Comparison of ENCODE assay signal across 30 mouse cellular contexts in genomic region chr19:8831262-8831661, GRCm38 (mm10). TPM values are rescaled to one million over a fixed set of nuclear protein-coding genes. Genes with fewer than 3 reads are reported as not detected.
DNase-seq lines count a peak whose midpoint lies in the region; ATAC-seq lines count a peak whose summit lies in the region.
"Had no signal": no experiment of that assay in that cellular context is flagged by ENCODE, and none has a peak within 500 bp of the region (broad histone marks: within the 10 kb centered on the region; RNA-seq: fewer than 3 reads in every experiment).

No protein-coding gene starts in this region.

- no peak overlapping the region for H3K4me2 ChIP-seq in midbrain, embryonic 11.5 days
- H3K4me2 ChIP-seq: forebrain, embryonic 13.5 days; heart, embryonic 12.5 days; hindbrain, embryonic 12.5 days; limb, embryonic 12.5 days; liver, embryonic 13.5 days had no signal

- H3K27me3 ChIP-seq in midbrain, embryonic 11.5 days (ENCODE audit: control insufficient read depth, insufficient read depth, low read length) = no peaks in the 10 kb centered on the region
- no peaks in the 10 kb centered on the region for H3K27me3 ChIP-seq in midbrain, embryonic 10.5 days (ENCODE audit: low read depth, poor library complexity, severe bottlenecking)
- H3K27me3 ChIP-seq: forebrain, embryonic 13.5 days; heart, embryonic 12.5 days; hindbrain, embryonic 12.5 days; limb, embryonic 12.5 days; liver, embryonic 13.5 days; megakaryocyte, embryonic 14.5 days had no signal

- no peaks in the 10 kb centered on the region for H3K4me1 ChIP-seq in midbrain, embryonic 11.5 days (ENCODE audit: control insufficient read depth, insufficient read depth, low read length)
- no peaks in the 10 kb centered on the region for H3K4me1 ChIP-seq in midbrain, embryonic 10.5 days
- H3K4me1 ChIP-seq: embryonic facial prominence, embryonic 10.5 days; forebrain, embryonic 13.5 days; heart, embryonic 12.5 days; limb, embryonic 12.5 days; liver, embryonic 13.5 days had no signal

- peaks cover 45% of the 10 kb centered on the region for H3K36me3 ChIP-seq in midbrain, embryonic 11.5 days (ENCODE audit: control insufficient read depth, insufficient read depth, low read length)
- H3K36me3 ChIP-seq in midbrain, embryonic 10.5 days = peaks cover 100% of the 10 kb centered on the region

- intact Hi-C loops in gastrocnemius, postnatal 36 days (cut with DNase I) = no loop called here

- no peak overlapping the region for H3K27ac ChIP-seq in midbrain, embryonic 11.5 days (ENCODE audit: low read depth, low read length)
- H3K27ac ChIP-seq in midbrain, embryonic 10.5 days (replicated peaks) = no peak overlapping the region
- H3K27ac ChIP-seq: embryonic facial prominence, embryonic 10.5 days; forebrain, embryonic 13.5 days; hindbrain, embryonic 12.5 days; limb, embryonic 12.5 days; liver, embryonic 13.5 days had no signal

- no peak for DNase-seq in frontal cortex, adult 2 months (ENCODE audit: extremely low spot score in 1 of 2, low spot score in 1 of 2)
- peak; percentile 84 for DNase-seq in midbrain, embryonic 11.5 days (ENCODE audit: low spot score, missing footprints)
- DNase-seq in midbrain, embryonic 10.5 days (ENCODE audit: low spot score) = no peak
- DNase-seq in ZHBTc4 (ENCODE audit: low read depth, low spot score) = peak; percentile 42
- peak; percentile 15 for DNase-seq in retina, postnatal 1 day
- no peak for DNase-seq in gastrocnemius, postnatal 36 days
- no peak for DNase-seq in gastrocnemius, postnatal 4 days (ENCODE audit: low spot score in 2 of 2)
- DNase-seq: adrenal gland, postnatal 14 days; B cell, adult 2 months; cerebellum, adult 11 months; cerebellum, postnatal 36 days; heart, postnatal 14 days; kidney, adult 8-10 months; kidney, postnatal 14 days; layer of hippocampus, adult 9-11 months; liver, embryonic 13.5 days; lung, postnatal 10 days; right cerebral cortex, postnatal 4 days had no signal

- no peaks in the 10 kb centered on the region for H3K9me3 ChIP-seq in midbrain, embryonic 11.5 days (ENCODE audit: control insufficient read depth, low read length)
- H3K9me3 ChIP-seq in midbrain, embryonic 10.5 days (replicated peaks) = no peaks in the 10 kb centered on the region
- H3K9me3 ChIP-seq: embryonic facial prominence, embryonic 10.5 days; forebrain, embryonic 13.5 days; heart, embryonic 12.5 days; hindbrain, embryonic 12.5 days; limb, embryonic 12.5 days; liver, embryonic 13.5 days; megakaryocyte, embryonic 14.5 days had no signal

- no peak overlapping the region for H3K9ac ChIP-seq in midbrain, embryonic 11.5 days (ENCODE audit: low read length)
- H3K9ac ChIP-seq: forebrain, embryonic 13.5 days; heart, embryonic 12.5 days; hindbrain, embryonic 12.5 days; limb, embryonic 12.5 days; liver, embryonic 13.5 days had no signal

- H3K4me3 ChIP-seq in midbrain, embryonic 11.5 days (ENCODE audit: low read depth, low read length) = no peak overlapping the region
- H3K4me3 ChIP-seq in midbrain, embryonic 10.5 days = no peak overlapping the region
- H3K4me3 ChIP-seq: embryonic facial prominence, embryonic 10.5 days; forebrain, embryonic 13.5 days; heart, embryonic 12.5 days; hindbrain, embryonic 12.5 days; limb, embryonic 12.5 days; liver, embryonic 13.5 days; megakaryocyte, embryonic 14.5 days; myocyte had no signal

- WGBS in midbrain, embryonic 11.5 days = 88% methylated on average over 11 of the region's 11 CpGs
- WGBS in midbrain, embryonic 10.5 days = 90% methylated on average over 11 of the region's 11 CpGs

- ATAC-seq in frontal cortex, adult (ENCODE audit: low TSS enrichment) = 0 out of 2 replicates have a peak, but pooled peaks have one; percentile 43
- no peak for ATAC-seq in midbrain, embryonic 11.5 days (ENCODE audit: low FRiP score)
- ATAC-seq: activated CD4-positive, CD25-positive, alpha-beta regulatory T cell, adult 4 months had no signal

RNA-seq across cellular contexts. Expression of gene AC129217.1, which starts 1.7 kb away (rescaled TPM):
- polyA plus RNA-seq in frontal cortex, adult 2 months (2012; rRNA removed) = not detected in 2 replicates
- not detected in 2 replicates for polyA plus RNA-seq in midbrain, embryonic 11.5 days (2014; fragmentation: Nextera tagmentation; extraction: Ambion mirVana)
- not detected in 2 replicates for polyA plus RNA-seq in midbrain, embryonic 10.5 days (2016; fragmentation: Nextera tagmentation; extraction: Ambion mirVana)
- 1 to 10 TPM in 1 of 2 experiments, not detected in 1; 1.4 TPM for total RNA-seq in gastrocnemius, postnatal 36 days (2021)
- under 1 TPM in 1 of 2 experiments, not detected in 1; 0.67 TPM for total RNA-seq in gastrocnemius, postnatal 4 days (2021)
- total RNA-seq: adrenal gland, postnatal 14 days; heart, postnatal 14 days had no signal
- polyA plus RNA-seq: activated CD4-positive, CD25-positive, alpha-beta regulatory T cell, adult 4 months; embryonic facial prominence, embryonic 10.5 days; forebrain, embryonic 13.5 days; heart, embryonic 12.5 days; hindbrain, embryonic 12.5 days; intestine, embryonic 14.5 days; limb, embryonic 12.5 days; liver, embryonic 13.5 days; neural tube, embryonic 14.5 days had no signal

RNA-seq across cellular contexts. Expression of gene Bscl2, which starts 6.0 kb away (rescaled TPM):
- polyA plus RNA-seq in frontal cortex, adult 2 months (2012; rRNA removed) = 122 and 130 TPM in 2 replicates
- polyA plus RNA-seq in midbrain, embryonic 11.5 days (2014; fragmentation: Nextera tagmentation; extraction: Ambion mirVana) = 50.6 and 52.7 TPM in 2 replicates
- 55.2 and 63.4 TPM in 2 replicates for polyA plus RNA-seq in midbrain, embryonic 10.5 days (2016; fragmentation: Nextera tagmentation; extraction: Ambion mirVana)
- total RNA-seq in gastrocnemius, postnatal 36 days (2021) = 10 to 100 TPM; 15.9 to 17.8 TPM
- 10 to 100 TPM; 22.1 to 24.2 TPM for total RNA-seq in gastrocnemius, postnatal 4 days (2021)

RNA-seq across cellular contexts. Expression of gene Gng3, which starts 7.7 kb away (rescaled TPM):
- 248 and 262 TPM in 2 replicates for polyA plus RNA-seq in frontal cortex, adult 2 months (2012; rRNA removed)
- 128 and 133 TPM in 2 replicates for polyA plus RNA-seq in midbrain, embryonic 11.5 days (2014; fragmentation: Nextera tagmentation; extraction: Ambion mirVana)
- polyA plus RNA-seq in midbrain, embryonic 10.5 days (2016; fragmentation: Nextera tagmentation; extraction: Ambion mirVana) = 60.0 and 104 TPM in 2 replicates
- not detected for total RNA-seq in gastrocnemius, postnatal 36 days (2021)
- total RNA-seq in gastrocnemius, postnatal 4 days (2021) = under 1 TPM; 0.17 to 0.26 TPM
- total RNA-seq: gastrocnemius, adult 18-20 months; heart, postnatal 14 days had no signal

RNA-seq across cellular contexts. Expression of gene Hnrnpul2, which starts 11.5 kb away (rescaled TPM):
- 92.6 and 96.8 TPM in 2 replicates for polyA plus RNA-seq in frontal cortex, adult 2 months (2012; rRNA removed)
- 6.1 and 6.2 TPM in 2 replicates for polyA plus RNA-seq in midbrain, embryonic 11.5 days (2014; fragmentation: Nextera tagmentation; extraction: Ambion mirVana)
- 4.3 and 4.4 TPM in 2 replicates for polyA plus RNA-seq in midbrain, embryonic 10.5 days (2016; fragmentation: Nextera tagmentation; extraction: Ambion mirVana)
- total RNA-seq in gastrocnemius, postnatal 36 days (2021) = 10 to 100 TPM; 31.0 to 36.6 TPM
- total RNA-seq in gastrocnemius, postnatal 4 days (2021) = 10 to 100 TPM; 61.3 to 71.0 TPM

RNA-seq across cellular contexts. Expression of gene Ttc9c, which starts 12.1 kb away (rescaled TPM):
- 27.2 and 30.9 TPM in 2 replicates for polyA plus RNA-seq in frontal cortex, adult 2 months (2012; rRNA removed)
- polyA plus RNA-seq in midbrain, embryonic 11.5 days (2014; fragmentation: Nextera tagmentation; extraction: Ambion mirVana) = 51.7 and 59.7 TPM in 2 replicates
- 69.0 and 74.5 TPM in 2 replicates for polyA plus RNA-seq in midbrain, embryonic 10.5 days (2016; fragmentation: Nextera tagmentation; extraction: Ambion mirVana)
- 1 to 10 TPM; 9.2 TPM for total RNA-seq in gastrocnemius, postnatal 36 days (2021)
- total RNA-seq in gastrocnemius, postnatal 4 days (2021) = 10 to 100 TPM; 19.9 to 22.9 TPM

Comparison
In these comparisons a context has a peak if more than half of its experiments do, and no peak if none do; other contexts are left out.
1. DNase-seq: peak in midbrain, embryonic 11.5 days (single experiment), ZHBTc4 (single experiment) and retina, postnatal 1 day (single experiment); none in frontal cortex, adult 2 months (0 of 2), midbrain, embryonic 10.5 days (single experiment), gastrocnemius, postnatal 36 days (0 of 2) and gastrocnemius, postnatal 4 days (0 of 2).